Mouse (Mus musculus) right cerebral cortex, postnatal 25 days (tissue): ENCODE data around the gene Ccdc9b.

ENCODE experiments used
- DNase-seq: peaks from one replicate; pipeline ENCODE4 v3.0.0; 2022

The Ccdc9b gene

DNA sequence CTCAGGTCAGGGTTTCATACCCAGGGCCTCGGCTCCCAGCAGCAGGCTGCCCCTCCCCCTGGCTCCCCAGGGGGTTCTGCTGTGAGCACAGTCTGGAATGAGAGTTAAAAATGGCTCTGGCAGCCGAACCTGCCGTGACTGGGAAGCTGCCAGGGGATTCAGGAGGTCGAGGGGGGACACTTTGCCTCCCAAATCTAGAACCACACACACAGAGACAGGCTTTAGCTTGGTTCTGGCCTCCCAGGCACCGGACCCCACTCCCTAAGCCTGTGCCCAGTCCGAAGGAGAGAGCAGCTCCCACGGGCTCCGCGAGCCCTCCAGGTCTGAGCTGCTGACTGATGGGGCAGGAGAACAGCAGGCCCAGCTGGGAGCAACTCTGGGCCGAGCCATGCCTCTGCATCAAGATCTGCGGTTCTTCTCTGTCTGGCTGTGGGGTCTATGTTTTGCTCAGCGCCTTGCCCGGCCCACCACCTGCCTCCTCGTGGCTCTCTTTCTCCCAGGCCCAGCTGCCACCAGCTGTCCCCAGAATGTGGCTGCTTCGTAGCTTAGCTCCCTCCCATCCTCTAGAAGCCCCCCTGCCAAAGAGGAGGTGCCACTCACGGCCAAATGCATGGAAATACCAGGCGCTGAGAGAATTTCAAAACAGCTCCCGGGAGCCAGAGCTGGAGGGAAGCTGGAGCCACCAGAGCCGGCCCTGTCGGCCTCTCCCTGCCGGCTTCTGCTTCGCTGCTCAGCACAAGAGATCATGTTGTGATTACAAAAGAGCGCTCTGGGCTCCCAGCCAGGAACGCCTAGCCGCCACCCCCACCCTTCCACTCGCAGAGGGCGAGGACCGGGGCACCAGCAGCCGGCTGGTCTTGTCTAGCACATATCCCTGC lies at the start of gene Ccdc9b:
Ccdc9b (minus strand) TSS at position 756 of the 878 bp plus-strand sequence.
- peak; percentile 77 for DNase-seq

GRCm38 (mm10) chr2:118810861-118811260 lies 48.4 kb upstream of the Ccdc9b start:
- DNase-seq = no peak

GRCm38 (mm10) chr2:118806860-118807259 lies 44.4 kb upstream of the Ccdc9b start:
- DNase-seq = no peak

DNA sequence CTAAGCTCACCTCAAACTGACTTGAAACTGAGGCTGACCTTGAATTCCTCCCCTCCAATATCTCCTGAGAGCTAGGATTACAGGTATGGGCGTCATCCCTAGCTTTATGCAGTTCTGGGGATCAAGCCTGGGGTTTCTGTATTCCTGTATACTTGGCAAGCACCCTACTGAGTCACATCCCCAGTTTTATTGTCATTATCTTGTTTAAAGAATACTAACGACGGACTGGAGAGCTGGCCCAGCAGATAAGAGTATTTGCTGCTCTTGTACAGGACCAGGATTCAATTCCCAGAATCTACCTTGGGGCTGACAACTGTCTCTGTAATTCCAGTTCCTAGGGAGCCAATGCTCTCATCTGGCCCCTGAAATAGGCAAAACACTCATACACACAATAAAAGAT lies 43.3 kb upstream of the Ccdc9b start:
- no peak for DNase-seq

DNA sequence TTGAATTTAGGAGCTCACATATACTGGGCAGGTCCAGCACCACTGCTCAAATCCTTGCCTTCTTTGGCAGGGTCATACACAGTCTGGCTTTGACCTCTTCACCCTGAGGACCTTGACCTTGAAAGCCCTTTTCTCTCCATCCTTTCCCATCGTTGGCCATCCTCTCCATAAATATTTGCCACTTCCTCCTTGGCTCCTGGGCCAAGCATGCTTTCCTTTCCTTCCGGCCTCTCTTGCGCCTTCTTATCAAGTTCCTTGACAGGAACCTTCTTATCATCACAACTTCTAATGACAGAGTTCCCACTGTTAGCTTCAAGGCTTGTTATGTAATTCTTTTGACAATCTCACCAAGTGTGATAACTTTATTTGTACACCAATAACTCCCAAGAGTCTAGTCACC lies 42.7 kb upstream of the Ccdc9b start:
- no peak for DNase-seq

DNA sequence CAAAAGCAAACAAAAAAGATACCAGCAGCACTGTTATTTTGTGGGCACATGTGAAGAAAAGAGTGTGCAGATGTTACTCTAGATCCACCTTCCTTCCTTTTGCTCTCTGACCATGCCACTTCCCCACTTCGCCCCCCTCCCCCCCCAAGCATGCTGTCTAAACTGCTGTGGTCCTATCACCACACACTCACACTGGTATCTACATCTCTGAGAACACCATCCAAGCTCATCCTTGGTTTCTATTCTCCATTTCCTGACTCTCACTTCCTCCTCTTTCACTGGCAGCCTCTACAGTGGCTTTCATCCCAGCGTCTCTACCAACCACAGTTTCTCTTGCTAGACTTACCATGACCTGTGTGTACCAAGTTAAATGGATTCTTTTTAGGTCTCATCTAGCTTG lies 42.0 kb upstream of the Ccdc9b start:
- no peak for DNase-seq

DNA sequence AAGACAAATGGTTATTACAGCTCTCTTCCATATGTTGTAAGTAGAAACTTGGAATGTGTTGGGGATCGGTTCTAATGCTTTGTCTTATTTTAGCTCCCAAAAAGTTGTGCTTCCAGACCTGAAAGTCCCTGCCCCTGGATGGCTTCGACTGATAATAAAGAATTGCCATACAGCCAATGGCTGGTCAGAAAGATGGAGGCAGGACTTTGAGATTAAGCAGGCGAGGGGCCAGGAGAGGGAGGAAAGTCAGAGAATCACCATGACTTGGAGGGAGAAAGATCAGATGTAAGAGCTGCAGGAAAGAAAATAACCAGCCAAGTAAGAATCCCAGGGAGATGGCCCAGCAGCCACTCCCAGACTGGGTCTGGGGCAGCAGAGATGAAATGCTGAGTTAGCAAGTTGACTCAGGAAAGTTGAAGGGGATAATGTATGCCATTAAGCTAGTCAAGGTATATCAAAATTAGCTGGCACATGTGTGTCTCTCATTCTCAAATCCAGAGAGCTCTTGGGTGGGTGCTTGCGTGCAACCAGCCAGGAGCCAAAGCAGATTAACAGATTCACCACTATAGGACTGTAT lies 40.2 kb upstream of the Ccdc9b start:
- DNase-seq = no peak

DNA sequence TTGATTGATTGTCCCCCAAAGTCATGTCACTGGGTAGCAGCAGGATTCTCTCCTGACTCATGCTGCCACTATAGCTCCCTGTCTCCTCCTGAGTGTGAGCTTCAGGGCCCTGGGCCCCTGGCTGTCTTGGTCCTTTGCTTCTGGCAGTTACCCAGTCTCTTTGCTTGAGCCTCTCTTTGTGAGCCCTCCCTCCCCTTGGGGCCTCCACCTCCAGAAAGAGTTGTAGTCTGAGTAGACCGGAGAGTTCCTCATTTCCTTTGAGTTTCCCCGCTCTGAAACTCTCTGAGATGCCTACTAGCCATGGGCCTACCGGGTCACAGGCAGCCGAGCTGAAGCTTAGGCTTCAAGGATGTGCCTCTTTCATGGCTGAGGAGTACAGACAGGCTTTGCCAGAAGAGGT lies 31.2 kb upstream of the Ccdc9b start:
- DNase-seq = no peak

DNA sequence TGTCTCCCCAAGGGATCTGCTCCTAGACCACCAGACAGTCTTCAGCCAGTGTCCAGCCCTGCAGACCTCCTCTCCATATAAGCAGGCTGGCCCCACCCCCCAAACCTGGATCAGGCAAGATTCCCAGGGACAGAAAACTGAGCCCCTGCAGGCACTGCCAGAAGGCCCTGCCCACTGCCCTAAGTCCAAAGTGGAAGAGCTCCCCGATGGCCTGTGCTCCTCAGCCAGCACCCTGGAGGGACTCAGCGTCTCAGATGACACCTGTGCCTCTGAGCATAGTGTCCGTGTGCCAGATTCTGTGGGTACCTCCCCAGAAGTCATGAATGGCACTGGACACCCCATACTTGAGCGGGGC lies 29.8 kb upstream of the Ccdc9b start:
- no peak for DNase-seq

DNA sequence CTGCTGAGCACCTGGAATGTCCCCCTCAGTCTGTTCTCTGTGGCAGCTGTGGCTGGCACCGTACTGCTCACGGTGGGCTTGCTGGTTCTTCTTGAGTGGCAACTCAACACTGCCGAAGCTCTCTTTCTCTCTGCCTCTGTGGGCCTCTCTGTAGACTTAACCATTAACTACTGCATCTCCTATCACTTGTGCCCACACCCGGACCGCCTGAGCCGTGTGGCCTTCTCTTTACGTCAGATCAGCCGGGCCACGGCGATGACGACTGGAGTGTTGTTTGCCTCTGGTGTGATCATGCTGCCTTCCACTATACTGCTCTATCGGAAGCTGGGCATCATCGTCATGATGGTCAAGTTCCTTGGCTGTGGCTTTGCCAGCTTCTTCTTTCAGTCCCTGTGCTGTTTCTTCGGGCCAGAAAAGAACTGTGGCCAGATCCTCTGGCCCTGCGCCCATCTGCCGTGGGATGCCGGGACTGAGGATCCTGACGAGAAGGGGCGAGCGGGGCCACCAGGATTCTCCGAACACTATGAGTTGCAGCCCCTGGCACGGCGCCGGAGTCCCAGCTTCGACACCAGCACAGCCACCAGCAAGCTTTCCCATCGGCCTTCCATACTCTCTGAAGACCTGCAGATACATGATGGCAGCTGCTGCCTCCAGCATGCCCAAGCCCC lies 29.3 kb upstream of the Ccdc9b start:
- no peak for DNase-seq

DNA sequence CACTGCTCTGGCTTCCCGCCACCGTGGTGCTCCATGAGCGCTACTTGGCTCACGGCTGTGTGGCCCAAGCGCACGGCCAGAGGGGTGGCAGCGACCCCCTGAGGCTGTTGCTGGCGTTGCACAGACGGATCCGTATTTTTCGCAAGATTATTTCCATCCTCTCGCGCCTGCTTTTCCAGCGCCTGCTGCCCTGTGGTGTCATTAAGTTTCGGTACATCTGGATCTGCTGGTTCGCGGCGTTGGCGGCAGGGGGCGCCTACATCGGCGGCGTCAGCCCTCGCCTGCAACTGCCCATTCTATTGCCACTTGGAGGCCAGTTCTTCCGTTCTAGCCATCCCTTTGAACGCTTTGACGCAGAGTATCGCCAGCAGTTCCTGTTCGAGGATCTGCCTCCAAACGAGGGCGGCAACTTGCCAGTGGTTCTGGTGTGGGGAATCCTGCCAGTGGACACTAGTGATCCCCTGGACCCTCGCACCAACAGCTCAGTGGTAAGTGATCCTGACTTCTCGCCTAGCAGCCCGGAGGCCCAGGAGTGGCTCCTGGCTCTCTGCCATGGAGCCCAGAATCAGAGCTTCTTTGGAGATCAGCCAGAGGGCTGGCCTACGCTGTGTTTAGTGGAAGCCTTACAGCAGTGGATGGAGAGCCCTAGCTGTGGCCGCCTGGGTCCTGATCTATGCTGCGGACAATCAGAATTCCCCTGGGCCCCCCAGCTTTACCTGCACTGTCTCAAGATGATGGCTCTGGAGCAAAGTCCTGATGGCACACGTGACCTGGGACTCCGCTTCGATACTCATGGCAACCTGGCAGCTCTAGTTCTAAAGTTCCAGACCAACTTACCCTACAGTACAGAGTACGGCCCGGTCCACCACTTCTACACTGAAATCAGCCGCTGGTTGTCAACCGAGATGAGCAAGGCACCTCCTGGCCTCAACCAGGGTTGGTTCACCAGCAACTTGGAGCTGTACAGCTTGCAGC lies 28.4 kb upstream of the Ccdc9b start:
- DNase-seq = peak; percentile 48

DNA sequence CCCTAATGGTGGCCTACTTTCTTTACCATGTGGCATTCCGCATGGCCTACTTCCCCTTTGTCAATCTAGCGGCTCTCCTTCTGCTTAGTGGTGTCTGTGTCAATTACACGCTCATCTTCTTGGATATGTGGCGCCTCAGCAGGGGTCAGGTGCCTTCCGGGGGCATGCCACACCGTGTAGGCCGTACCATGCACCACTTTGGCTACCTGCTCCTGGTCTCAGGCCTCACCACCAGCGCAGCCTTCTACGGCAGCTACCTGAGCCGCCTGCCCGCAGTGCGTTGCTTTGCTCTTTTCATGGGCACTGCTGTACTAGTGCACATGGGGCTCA lies 27.7 kb upstream of the Ccdc9b start:
- no peak for DNase-seq

GRCm38 (mm10) chr2:118789501-118789900 lies 27.0 kb upstream of the Ccdc9b start:
- DNase-seq = no peak

DNA sequence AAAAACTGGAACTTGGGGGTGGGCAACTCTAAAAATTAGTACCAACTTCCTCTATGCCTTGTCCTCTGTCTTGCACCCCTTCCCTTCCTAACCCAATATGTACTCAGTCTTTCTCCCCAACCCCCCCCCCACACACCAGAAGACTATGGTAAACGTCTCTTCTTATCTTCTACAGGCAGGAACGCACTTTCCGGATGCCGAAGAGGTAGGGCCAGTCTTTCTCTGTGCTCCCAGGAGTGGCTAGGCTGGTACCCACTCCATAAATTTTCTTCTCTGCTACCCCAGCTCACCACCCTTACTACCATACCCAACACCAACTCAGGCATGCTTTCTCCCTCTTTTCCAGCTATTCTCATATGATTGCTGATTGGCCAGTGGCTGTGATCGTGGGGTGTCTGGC lies 24.1 kb upstream of the Ccdc9b start:
- DNase-seq = no peak

DNA sequence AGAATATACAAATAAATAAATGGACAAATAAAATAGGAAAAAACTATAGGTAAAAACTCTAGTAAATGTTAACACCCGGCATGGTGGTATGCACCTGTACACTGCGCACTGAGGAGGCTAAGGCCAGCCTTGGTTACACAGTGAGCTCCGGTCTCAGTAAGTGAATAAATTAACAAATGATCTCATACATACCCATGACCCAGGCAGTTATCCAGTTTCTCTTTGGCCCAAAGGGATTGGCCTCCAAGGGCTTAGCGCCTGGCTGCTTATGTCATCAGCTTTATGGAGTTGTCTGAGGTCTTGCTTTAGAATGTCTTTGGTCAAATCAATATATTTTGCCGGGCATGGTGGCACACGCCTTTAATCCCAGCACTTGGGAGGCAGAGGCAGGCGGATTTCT lies 21.2 kb upstream of the Ccdc9b start:
- no peak for DNase-seq

DNA sequence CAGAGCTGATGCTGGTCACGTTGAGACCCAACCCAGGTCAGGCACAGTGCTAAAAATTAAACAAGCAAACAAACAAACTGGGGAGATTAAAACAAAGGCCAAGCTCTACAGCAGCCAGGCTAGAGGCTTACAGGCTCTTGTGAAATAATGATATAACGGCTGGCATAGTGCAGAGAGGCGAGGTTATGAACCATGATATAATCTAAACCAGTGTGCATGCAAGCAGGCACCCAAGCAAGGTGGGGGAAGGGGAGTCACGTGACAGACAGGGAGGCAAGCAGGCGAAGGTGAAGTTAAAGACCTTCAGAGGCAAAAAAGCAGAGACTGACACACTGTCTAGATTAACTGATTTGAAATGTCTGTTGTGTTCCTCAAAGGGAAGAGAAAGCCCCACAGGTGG lies 20.6 kb upstream of the Ccdc9b start:
- DNase-seq = no peak

GRCm38 (mm10) chr2:118782303-118782702 lies 19.8 kb upstream of the Ccdc9b start:
- DNase-seq = no peak

GRCm38 (mm10) chr2:118781115-118781514 lies 18.7 kb upstream of the Ccdc9b start:
- no peak for DNase-seq

GRCm38 (mm10) chr2:118779504-118780480 lies 17.3 kb upstream of the Ccdc9b start, which contains the start of gene Disp2:
TSS of gene Disp2 (plus strand) at chr2:118779719.
- peak; percentile 94 for DNase-seq

DNA sequence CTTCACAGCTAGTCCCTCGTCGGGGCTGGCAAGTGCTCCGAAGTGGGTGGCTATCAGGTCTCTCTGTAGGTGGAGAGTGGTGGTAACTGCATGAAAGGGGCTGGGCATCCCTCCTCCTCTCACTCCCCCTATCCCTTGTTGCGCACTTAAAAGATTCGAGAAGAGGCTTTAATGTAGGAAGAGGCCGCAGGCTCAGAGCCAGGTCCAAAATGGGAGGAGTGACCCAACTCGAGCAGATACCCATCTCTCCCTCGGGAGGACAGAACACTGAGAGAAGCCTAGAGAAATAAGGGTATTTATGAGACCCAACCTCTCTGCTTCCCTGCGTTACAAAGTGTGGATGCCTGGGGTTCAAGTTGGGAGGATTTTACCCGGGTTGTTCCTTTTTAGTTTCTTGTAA lies 16.6 kb upstream of the Ccdc9b start:
- no peak for DNase-seq

- no peak for DNase-seq
Measured at GRCm38 (mm10) chr2:118778418-118778817, 16.0 kb upstream of the Ccdc9b start.

DNA sequence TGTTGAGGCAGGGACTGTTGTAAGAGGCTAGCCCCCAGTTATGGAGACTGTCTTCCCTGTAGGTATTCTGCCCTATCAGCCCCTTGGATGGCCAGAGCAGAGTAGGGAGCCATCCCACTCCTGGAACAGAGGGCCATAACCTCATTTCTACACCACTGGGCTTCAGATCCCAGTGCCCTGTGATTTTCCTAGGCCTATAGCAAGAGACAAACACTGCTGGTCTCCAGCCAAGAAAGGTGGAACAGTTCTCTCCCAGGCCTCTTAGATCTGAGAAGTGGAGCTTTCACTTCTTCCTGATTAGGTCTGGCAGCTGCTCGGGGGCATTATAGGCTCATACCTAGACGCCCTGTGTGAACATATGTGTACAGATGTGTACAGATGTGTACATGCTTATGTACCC lies 13.8 kb upstream of the Ccdc9b start:
- no peak for DNase-seq
